Mouse (Mus musculus) lung, postnatal 0 days (tissue): ENCODE results near the gene Slc38a9.

Source experiments
- CTCF ChIP-seq: IDR thresholded peaks from 2 replicates; pipeline ENCODE4 v1.5.1; 2016; ENCODE audit warnings: antibody characterized with exemption, mild to moderate bottlenecking
- EP300 ChIP-seq: IDR thresholded peaks from 2 replicates; pipeline ENCODE4 v1.6.1; 2016; ENCODE audit warnings: antibody characterized with exemption, mild to moderate bottlenecking, control low read depth

DNA sequence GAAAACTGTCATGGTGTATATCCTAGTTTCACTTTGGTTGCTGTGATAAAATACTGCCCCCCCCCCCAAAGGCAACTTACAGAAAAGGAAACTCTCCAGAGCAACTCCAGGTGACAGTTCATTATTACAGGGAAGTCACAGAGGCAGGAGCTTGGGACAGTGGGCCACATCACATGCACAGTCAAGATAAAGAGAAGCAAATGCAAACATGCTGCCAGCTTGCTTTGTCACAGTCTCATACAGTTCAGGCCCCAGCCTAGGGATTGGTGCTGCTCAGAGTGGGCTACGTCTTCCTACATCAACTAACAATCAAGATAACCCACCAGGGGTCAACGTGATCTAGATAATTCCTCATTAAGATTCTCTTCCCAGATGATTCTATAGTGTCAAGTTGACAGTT lies 89.3 kb downstream of the Slc38a9 start:
- TF ChIP-seq CTCF (no peak), EP300 (no peak)
